Mouse (Mus musculus) liver, postnatal 0 days (tissue): Measurements from ENCODE around the gene Nmu.

Source experiments
- CTCF ChIP-seq: sonication (generic); IDR thresholded peaks from 2 replicates; pipeline ENCODE4 v1.5.1; 2016; ENCODE audit warnings: antibody characterized with exemption, low read depth
- EP300 ChIP-seq: IDR thresholded peaks from 2 replicates; pipeline ENCODE4 v1.6.1; 2016; ENCODE audit warnings: antibody characterized with exemption, low read depth, mild to moderate bottlenecking

GRCm38 (mm10) chr5:76340931-76341330 lies 22.7 kb downstream of the Nmu start:
- no peak for TF ChIP-seq EP300
- no peak for TF ChIP-seq CTCF
